Mouse (Mus musculus): Measurements from ENCODE around the gene Ptdss2. TPM values are rescaled to one million over a fixed set of nuclear protein-coding genes. Genes with fewer than 3 reads are reported as not detected.

Gene Ptdss2
- polyA plus RNA-seq, 1 experiment from 2014 or later = 134 TPM

DNA sequence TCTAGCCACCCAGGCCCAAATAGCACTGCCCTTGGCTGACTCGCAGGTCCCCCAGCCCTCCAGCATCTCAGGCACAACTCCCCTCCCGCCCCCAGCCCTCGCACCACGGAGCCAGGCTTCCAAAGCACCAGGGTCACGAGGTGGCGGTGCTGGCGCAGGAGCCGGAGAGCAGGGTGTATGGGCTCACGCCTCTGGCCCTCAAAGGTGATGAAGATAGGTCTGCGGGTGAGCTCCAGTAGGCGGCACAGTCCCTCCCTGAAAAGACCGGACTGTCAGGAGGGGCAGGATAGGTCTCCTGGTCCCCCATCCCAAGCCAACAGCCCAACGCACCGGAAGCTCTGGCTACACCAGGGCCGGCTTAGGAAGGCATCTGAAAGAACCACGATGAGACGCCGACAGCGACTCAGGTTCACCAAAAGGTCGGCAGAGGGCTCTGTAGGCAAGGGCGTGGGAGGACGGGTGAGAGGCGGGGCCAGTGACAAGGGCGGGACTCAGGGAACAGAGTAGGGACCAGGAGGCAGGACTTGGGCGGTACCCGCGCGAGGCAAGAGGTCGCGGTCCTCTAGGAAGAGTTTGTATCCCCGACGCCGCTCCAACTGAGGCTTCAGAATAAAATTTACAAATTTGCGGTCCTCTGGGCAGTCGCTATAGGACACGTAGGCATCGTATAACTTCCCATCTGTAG, 30.0 kb upstream of the Ptdss2 start:
- Histone ChIP-seq H3K4me2 (peak overlapping the region; percentile 56), H3K4me3 (ENCODE audit: low read depth, low read length) (peak overlapping the region; percentile 28), H3K36me3 (ENCODE audit: control insufficient read depth, insufficient read depth, low read length) (no peaks in the 10 kb centered on the region), H3K9me3 (ENCODE audit: control insufficient read depth, low read length) (no peaks in the 10 kb centered on the region), H3K9ac (ENCODE audit: low read depth, low read length) (peak overlapping the region; percentile 38), H3K27ac (ENCODE audit: low read depth, low read length) (peak overlapping the region; percentile 21; the same call in 1 of the 2 replicates), H3K4me1 (replicated peaks; ENCODE audit: control insufficient read depth, insufficient read depth, low read length) (peaks cover 32% of the 10 kb centered on the region), H3K27me3 (replicated peaks; ENCODE audit: control insufficient read depth, insufficient read depth, low read length) (peaks cover 26% of the 10 kb centered on the region)
- DNase-seq (ENCODE audit: low spot score) (peak; percentile 88), ATAC-seq (replicated peaks; ENCODE audit: low FRiP score) (peak; percentile 89)
- WGBS = 11% methylated on average over 37 of the region's 37 CpGs

DNA sequence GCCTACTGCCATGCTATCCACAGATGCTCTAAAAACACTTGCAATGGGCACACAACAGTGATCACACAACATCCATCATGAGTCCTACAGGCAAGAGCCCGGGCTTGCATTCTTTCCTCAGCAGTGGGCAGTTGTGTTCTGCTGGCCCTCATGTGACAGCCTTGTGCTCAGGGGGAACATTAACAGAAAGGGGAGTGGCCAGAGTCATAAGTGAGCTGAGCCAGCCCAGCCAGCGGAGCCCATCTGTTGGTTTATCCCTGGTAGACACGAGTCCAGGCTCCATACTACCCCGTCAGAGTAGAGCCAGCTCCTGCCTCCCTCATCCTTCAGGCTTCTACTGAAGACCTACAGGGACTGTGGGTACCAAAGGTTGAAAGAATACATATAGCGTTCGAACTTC, 28.2 kb upstream of the Ptdss2 start:
- H3K4me3 ChIP-seq (ENCODE audit: low read depth, low read length) = peak overlapping the region; percentile 25

DNA sequence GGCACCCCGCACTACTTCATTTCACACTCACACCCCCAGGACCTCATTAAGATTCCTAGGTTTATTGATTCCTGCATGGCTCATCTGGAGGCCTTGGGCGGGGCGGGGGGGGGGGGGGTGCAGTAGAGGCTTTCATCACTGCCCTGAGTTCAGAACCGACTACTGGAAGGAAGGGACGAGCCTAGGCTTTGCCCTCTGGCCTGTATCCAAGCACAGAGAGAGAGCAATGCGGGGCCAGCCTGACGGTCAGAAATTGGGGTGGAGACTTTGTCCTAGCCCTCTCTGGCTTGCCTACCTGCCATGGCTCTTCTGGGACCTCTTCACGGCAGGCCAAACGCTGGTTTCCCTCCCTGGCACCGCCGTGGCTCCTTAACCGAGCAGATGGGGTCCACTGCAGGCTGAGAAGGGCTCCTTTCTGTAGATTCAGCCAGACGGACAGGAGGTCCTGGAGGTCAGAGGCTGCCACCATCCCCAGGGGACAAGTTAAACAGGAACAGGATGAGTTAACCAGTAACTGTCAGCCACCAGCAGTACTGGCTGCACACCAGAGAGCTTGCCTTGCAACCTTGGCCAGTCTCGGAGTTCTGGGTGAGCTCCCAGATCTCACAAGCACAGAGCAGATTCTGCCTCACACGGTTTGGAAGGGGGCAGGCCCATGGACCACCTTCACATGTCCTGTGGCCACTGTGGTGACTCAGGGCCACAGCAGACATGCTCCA, 27.5 kb upstream of the Ptdss2 start:
- Histone ChIP-seq H3K4me2 (peak overlapping the region; percentile 41), H3K4me3 (ENCODE audit: low read depth, low read length) (peak overlapping the region; percentile 25), H3K9ac (ENCODE audit: low read depth, low read length) (peak overlapping the region; percentile 32; the same call in 1 of the 2 replicates), H3K27me3 (replicated peaks; ENCODE audit: control insufficient read depth, insufficient read depth, low read length) (peaks cover 3% of the 10 kb centered on the region), H3K4me1 (replicated peaks; ENCODE audit: control insufficient read depth, insufficient read depth, low read length) (peaks cover 29% of the 10 kb centered on the region), H3K9me3 (ENCODE audit: control insufficient read depth, low read length) (no peaks in the 10 kb centered on the region), H3K27ac (ENCODE audit: low read depth, low read length) (peak overlapping the region; percentile 57), H3K36me3 (ENCODE audit: control insufficient read depth, insufficient read depth, low read length) (no peaks in the 10 kb centered on the region)
- 59% methylated on average over 15 of the region's 15 CpGs for WGBS
- DNase-seq (ENCODE audit: low spot score) (no peak), ATAC-seq (replicated peaks; ENCODE audit: low FRiP score) (no peak)

More for the DNA sequence above, 28.2 kb upstream of the Ptdss2 start:
- WGBS = 78% methylated on average over 6 of the region's 6 CpGs
- H3K4me2 ChIP-seq = peak overlapping the region; percentile 41
- peaks cover 10% of the 10 kb centered on the region for H3K27me3 ChIP-seq (replicated peaks; ENCODE audit: control insufficient read depth, insufficient read depth, low read length)
- peak overlapping the region; percentile 57 for H3K27ac ChIP-seq (ENCODE audit: low read depth, low read length)
- 0 out of 2 replicates have a peak overlapping the region, but pooled peaks have one; percentile 32 for H3K9ac ChIP-seq (ENCODE audit: low read depth, low read length)
- DNase-seq (ENCODE audit: low spot score) (no peak), ATAC-seq (replicated peaks; ENCODE audit: low FRiP score) (no peak)
- no peaks in the 10 kb centered on the region for H3K36me3 ChIP-seq (ENCODE audit: control insufficient read depth, insufficient read depth, low read length)
- peaks cover 26% of the 10 kb centered on the region for H3K4me1 ChIP-seq (replicated peaks; ENCODE audit: control insufficient read depth, insufficient read depth, low read length)
- no peaks in the 10 kb centered on the region for H3K9me3 ChIP-seq (ENCODE audit: control insufficient read depth, low read length)

DNA sequence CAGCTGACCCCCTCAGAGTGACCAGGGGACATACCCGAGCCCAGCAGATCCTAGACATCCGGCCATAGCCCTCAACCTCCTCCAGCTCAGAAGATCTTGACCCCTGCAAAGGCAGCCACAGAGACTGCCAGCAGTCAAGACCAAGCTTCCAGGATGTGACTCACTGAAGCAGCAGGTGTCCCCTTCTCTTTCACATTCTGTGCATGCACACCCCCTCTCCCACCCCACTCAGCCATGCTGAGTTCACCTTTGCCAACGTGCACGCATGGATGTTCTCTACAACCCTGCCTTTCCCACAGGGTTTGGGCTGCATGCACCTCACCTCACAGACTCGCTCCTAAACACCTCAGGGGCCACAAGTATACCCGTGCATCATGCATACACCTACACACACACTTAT, 26.2 kb upstream of the Ptdss2 start:
- H3K36me3 ChIP-seq (ENCODE audit: control insufficient read depth, insufficient read depth, low read length) = no peaks in the 10 kb centered on the region
- H3K4me3 ChIP-seq (ENCODE audit: low read depth, low read length) = peak overlapping the region; percentile 22
- no peaks in the 10 kb centered on the region for H3K9me3 ChIP-seq (ENCODE audit: control insufficient read depth, low read length)
- peak overlapping the region; percentile 60 for H3K27ac ChIP-seq (ENCODE audit: low read depth, low read length)
- 75% methylated on average over 6 of the region's 6 CpGs for WGBS
- peak overlapping the region; percentile 41 for H3K4me2 ChIP-seq
- ATAC-seq (replicated peaks; ENCODE audit: low FRiP score) (no peak), DNase-seq (ENCODE audit: low spot score) (no peak)
- peaks cover 33% of the 10 kb centered on the region for H3K4me1 ChIP-seq (replicated peaks; ENCODE audit: control insufficient read depth, insufficient read depth, low read length)
- peaks cover 7% of the 10 kb centered on the region; the same call in 1 of the 2 replicates for H3K27me3 ChIP-seq (replicated peaks; ENCODE audit: control insufficient read depth, insufficient read depth, low read length)
- 0 out of 2 replicates have a peak overlapping the region, but pooled peaks have one; percentile 41 for H3K9ac ChIP-seq (ENCODE audit: low read depth, low read length)

DNA sequence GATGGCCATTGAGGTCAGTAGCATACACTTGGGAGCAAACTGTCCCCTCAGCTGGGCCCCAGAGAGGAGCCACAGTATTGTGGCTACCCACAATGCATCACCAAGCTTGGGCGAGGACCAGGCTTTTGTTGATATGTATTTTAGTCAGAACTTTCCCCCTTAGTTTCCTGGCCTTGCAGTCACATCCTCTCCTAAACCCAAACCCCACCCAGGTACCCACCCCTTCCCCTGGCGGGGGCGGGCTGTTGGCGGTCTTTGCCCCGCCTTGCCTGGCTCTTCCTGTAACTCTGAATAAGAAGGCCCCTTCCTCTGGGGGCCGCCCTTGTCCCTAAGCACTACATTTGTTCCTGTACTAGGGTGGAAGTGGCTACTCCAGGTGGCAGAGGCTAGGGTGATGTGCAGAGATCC, 25.5 kb upstream of the Ptdss2 start:
- WGBS = 28% methylated on average over 6 of the region's 6 CpGs
- H3K36me3 ChIP-seq (ENCODE audit: control insufficient read depth, insufficient read depth, low read length) = no peaks in the 10 kb centered on the region
- peak overlapping the region; percentile 22 for H3K4me3 ChIP-seq (ENCODE audit: low read depth, low read length)
- peaks cover 33% of the 10 kb centered on the region for H3K4me1 ChIP-seq (replicated peaks; ENCODE audit: control insufficient read depth, insufficient read depth, low read length)
- H3K9me3 ChIP-seq (ENCODE audit: control insufficient read depth, low read length) = no peaks in the 10 kb centered on the region
- ATAC-seq (replicated peaks; ENCODE audit: low FRiP score) (peak; percentile 64), DNase-seq (ENCODE audit: low spot score) (peak; percentile 71)
- peak overlapping the region; percentile 41 for H3K4me2 ChIP-seq
- H3K27me3 ChIP-seq (replicated peaks; ENCODE audit: control insufficient read depth, insufficient read depth, low read length) = peaks cover 7% of the 10 kb centered on the region; the same call in 1 of the 2 replicates
- H3K27ac ChIP-seq (ENCODE audit: low read depth, low read length) = peak overlapping the region; percentile 60
- H3K9ac ChIP-seq (ENCODE audit: low read depth, low read length) = 0 out of 2 replicates have a peak overlapping the region, but pooled peaks have one; percentile 41

DNA sequence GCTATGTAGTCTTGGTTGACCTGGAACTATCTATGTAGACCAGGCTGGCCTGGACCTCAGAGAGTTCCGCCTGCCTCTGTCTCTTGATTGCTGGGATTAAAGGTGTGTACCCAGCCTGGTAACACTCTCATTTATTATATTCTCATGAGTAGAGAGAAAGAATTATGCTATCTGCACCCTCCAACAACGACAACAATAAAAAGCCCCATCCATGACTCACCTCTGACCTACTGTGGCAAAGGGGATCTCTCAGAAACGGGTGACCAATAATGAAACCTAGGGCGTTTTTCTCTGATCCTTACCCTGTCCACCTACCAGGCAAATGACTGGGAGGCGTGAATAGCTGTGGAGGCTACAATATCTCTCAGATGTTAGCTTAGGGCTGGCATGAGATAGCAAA, 25.0 kb upstream of the Ptdss2 start:
- Histone ChIP-seq H3K36me3 (ENCODE audit: control insufficient read depth, insufficient read depth, low read length) (no peaks in the 10 kb centered on the region), H3K27ac (ENCODE audit: low read depth, low read length) (0 out of 2 replicates have a peak overlapping the region, but pooled peaks have one; percentile 5), H3K9me3 (ENCODE audit: control insufficient read depth, low read length) (no peaks in the 10 kb centered on the region), H3K4me2 (peak overlapping the region; percentile 41), H3K4me3 (ENCODE audit: low read depth, low read length) (no peak overlapping the region), H3K9ac (ENCODE audit: low read depth, low read length) (no peak overlapping the region), H3K4me1 (replicated peaks; ENCODE audit: control insufficient read depth, insufficient read depth, low read length) (peaks cover 30% of the 10 kb centered on the region), H3K27me3 (replicated peaks; ENCODE audit: control insufficient read depth, insufficient read depth, low read length) (peaks cover 10% of the 10 kb centered on the region; the same call in 1 of the 2 replicates)
- no peak for DNase-seq (ENCODE audit: low spot score)
- ATAC-seq (replicated peaks; ENCODE audit: low FRiP score) = no peak
- WGBS = 74% methylated on average over 5 of the region's 5 CpGs

DNA sequence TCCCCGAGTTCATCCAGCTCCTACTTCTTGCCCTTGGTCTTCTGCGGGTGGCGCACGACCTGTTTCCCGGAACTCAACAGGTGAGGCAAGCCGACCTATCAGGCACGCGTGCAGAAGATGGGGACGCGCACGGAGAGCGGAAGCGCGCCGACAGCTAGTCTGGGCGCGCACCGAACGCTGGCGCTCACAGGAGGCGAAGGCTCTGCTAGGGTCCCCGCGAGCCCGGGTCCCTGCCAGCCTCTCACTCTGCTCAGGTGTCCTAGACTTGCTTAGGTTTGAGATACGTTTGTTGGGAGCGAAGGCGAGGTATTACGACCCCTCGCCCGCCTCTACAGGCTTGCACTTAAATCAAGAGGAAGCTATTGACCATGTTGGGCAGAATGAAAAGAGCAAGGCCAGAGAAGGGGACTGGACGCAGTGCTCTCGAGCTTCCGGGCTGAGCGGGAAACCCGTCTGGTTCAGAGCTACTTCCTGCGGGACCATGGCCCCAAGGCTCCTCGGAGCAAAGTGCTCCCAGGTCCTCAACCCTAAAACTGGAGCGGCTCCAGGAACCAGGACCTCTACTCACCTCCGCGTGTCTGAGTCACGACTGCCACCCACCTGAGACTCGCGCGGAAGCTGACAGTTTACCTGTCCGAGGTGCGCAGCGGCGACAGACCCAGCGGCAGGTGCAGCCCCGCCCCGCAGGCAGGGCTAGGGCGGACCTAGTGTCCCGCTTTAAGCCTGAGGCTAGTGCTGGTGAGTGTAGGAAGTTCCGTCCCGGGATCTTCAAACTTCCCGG, 22.1 kb upstream of the Ptdss2 start, which contains the start of gene Sigirr:
Gene Sigirr, minus strand, starts transcription at position 662 of the 781 bp plus-strand sequence.
- H3K4me3 ChIP-seq (ENCODE audit: low read depth, low read length) = peak within 1 kb of the TSS; percentile 50
- no peaks in the 10 kb centered on the region for H3K36me3 ChIP-seq (ENCODE audit: control insufficient read depth, insufficient read depth, low read length)
- DNase-seq (ENCODE audit: low spot score) (peak; percentile 69), ATAC-seq (replicated peaks; ENCODE audit: low FRiP score) (no peak)
- H3K27ac ChIP-seq (ENCODE audit: low read depth, low read length) = no peak within 1 kb of the TSS
- peak within 1 kb of the TSS; percentile 66 for H3K9ac ChIP-seq (ENCODE audit: low read depth, low read length)
- H3K4me1 ChIP-seq (replicated peaks; ENCODE audit: control insufficient read depth, insufficient read depth, low read length) = peaks cover 34% of the 10 kb centered on the region
- 2% methylated on average over 56 of the region's 56 CpGs for WGBS
- H3K9me3 ChIP-seq (ENCODE audit: control insufficient read depth, low read length) = no peaks in the 10 kb centered on the region
- peaks cover 10% of the 10 kb centered on the region; the same call in 1 of the 2 replicates for H3K27me3 ChIP-seq (replicated peaks; ENCODE audit: control insufficient read depth, insufficient read depth, low read length)
- peak within 1 kb of the TSS; percentile 88 for H3K4me2 ChIP-seq

DNA sequence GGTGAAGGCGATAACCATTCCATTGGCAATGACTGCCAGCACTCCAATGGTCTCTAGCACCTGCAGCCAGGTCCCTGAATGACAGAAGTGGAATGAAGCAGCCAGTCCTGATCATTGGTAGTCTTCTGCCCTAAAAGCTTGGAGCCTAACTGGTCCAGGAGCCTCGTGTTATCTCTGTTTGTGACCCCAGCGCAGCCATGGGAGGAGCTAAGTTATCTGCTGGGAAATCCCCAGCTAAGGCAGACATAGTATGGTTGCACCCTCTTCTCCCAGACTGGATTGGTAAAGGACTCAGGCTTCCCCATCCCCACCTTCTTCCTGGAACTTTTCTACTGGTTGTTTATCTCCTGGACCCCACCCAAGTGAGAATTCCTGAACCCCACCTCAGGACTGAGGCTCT, 19.0 kb upstream of the Ptdss2 start:
- Histone ChIP-seq H3K4me2 (0 out of 2 replicates have a peak overlapping the region, but pooled peaks have one; percentile 6), H3K4me1 (replicated peaks; ENCODE audit: control insufficient read depth, insufficient read depth, low read length) (peaks cover 17% of the 10 kb centered on the region), H3K9ac (ENCODE audit: low read depth, low read length) (no peak overlapping the region), H3K4me3 (ENCODE audit: low read depth, low read length) (no peak overlapping the region), H3K27ac (ENCODE audit: low read depth, low read length) (peak overlapping the region; percentile 7; the same call in 1 of the 2 replicates), H3K36me3 (ENCODE audit: control insufficient read depth, insufficient read depth, low read length) (no peaks in the 10 kb centered on the region), H3K9me3 (ENCODE audit: control insufficient read depth, low read length) (no peaks in the 10 kb centered on the region), H3K27me3 (replicated peaks; ENCODE audit: control insufficient read depth, insufficient read depth, low read length) (peaks cover 10% of the 10 kb centered on the region; the same call in 1 of the 2 replicates)
- ATAC-seq (replicated peaks; ENCODE audit: low FRiP score) (peak; percentile 67), DNase-seq (ENCODE audit: low spot score) (no peak)
- WGBS = 43% methylated on average over 3 of the region's 3 CpGs
